Mouse (Mus musculus) limb, embryonic 12.5 days (tissue): ENCODE data around the gene Hist1h3g. TPM values are rescaled to one million over a fixed set of nuclear protein-coding genes. Genes with fewer than 3 reads are reported as not detected.
"Not testable (repeated sequence)": the region's sequence is repeated elsewhere in the genome, so short reads cannot be mapped to it uniquely, and the experiment has no call there.

Experiments used
- ATAC-seq: fragments of 200-750 bp; cut with Nextera tagmentation; 2 replicates; pipeline ENCODE4 v1.8.0; 2017; ENCODE audit warnings: low read depth, moderate TSS enrichment; ENCODE audit not compliant: insufficient number of reproducible peaks, insufficient read depth, low FRiP score, low TSS enrichment
- H3K27ac ChIP-seq: fragments of 300-500 bp; sonication (generic); 2 replicates; pipeline ENCODE4 v1.5.1; 2016; ENCODE audit warnings: mild to moderate bottlenecking, moderate library complexity
- H3K27me3 ChIP-seq: fragments of 300-500 bp; sonication (generic); 2 replicates; pipeline ENCODE4 v1.6.1; 2016; ENCODE audit warnings: mild to moderate bottlenecking, moderate library complexity
- H3K36me3 ChIP-seq: fragments of 300-500 bp; sonication (generic); 2 replicates; pipeline ENCODE4 v1.6.1; 2016; ENCODE audit warnings: mild to moderate bottlenecking, moderate library complexity
- H3K4me1 ChIP-seq: fragments of 300-500 bp; sonication (generic); replicated peaks from 2 replicates; pipeline ENCODE4 v1.6.1; 2016
- H3K4me2 ChIP-seq: fragments of 300-500 bp; sonication (generic); 2 replicates; pipeline ENCODE4 v1.6.1; 2016; ENCODE audit warnings: mild to moderate bottlenecking, moderate library complexity
- H3K4me3 ChIP-seq: fragments of 300-500 bp; sonication (generic); replicated peaks from 2 replicates; pipeline ENCODE4 v1.5.1; 2016; ENCODE audit warnings: mild to moderate bottlenecking
- H3K9ac ChIP-seq: fragments of 300-500 bp; sonication (generic); replicated peaks from 2 replicates; pipeline ENCODE4 v1.6.1; 2016; ENCODE audit warnings: mild to moderate bottlenecking, moderate library complexity
- H3K9me3 ChIP-seq: fragments of 300-500 bp; sonication (generic); 2 replicates; pipeline ENCODE4 v1.6.1; 2016; ENCODE audit warnings: mild to moderate bottlenecking, moderate library complexity
- WGBS: fragments of 180-500 bp; shearing (Covaris S2); methylation state at CpG from one replicate; pipeline ENCODE4 v1.1.7; 2016; 5-methylcytosine and 5-hydroxymethylcytosine counted together
- polyA plus RNA-seq: library from polyadenylated mRNA; unstranded; fragments of >200 nt; fragmentation: Nextera tagmentation; extraction: Ambion mirVana; gene quantifications from 2 replicates; pipeline ENCODE4 v1.2.1, GENCODE M21; 2016

The Hist1h3g gene
- polyA plus RNA-seq, 1 experiment from 2014 or later = 17.3 TPM

DNA sequence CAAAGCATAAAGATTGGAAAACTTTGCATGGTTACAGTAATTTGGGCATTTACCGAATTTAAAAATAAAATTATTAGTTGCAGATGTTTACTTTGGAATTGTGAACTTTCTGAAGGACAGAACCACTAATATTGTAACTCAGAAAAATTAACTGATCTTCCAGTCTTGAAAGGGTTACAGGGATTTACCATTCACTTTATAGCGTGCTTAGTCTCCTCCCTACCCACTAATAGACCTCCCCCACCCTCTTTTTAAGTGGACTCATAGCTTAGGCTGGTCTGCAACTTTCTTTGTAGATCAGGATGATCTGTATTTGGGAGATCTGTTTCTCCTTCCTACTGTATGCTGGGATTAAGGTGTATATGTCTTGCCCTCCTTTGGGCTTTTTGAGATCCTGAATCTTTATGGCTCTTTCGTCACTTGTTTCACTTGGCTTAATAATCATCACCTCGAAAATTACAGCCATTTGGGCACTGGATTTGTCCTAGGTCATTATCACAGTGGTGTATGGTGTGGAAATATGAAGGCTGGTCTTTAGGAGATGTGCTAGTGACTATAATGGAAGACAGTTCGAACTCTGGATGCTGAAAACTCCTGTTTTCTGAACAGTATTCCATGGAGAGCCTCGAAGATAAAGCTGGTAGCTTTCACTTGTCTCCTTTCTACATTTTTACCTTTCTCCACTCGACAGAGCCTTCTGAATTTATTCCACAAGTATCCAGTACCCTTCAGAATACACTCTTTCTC, 1.0 kb downstream of the Hist1h3g start:
- Histone ChIP-seq H3K36me3 (no peaks in the 10 kb centered on the region), H3K4me1 (peaks cover 38% of the 10 kb centered on the region), H3K27me3 (no peaks in the 10 kb centered on the region), H3K9me3 (no peaks in the 10 kb centered on the region), H3K4me3 (peak overlapping the region; percentile 50), H3K9ac (peak overlapping the region; percentile 72), H3K27ac (peak overlapping the region; percentile 98), H3K4me2 (peak overlapping the region; percentile 69)
- no peak for ATAC-seq
- WGBS = 21% methylated on average over 7 of the region's 7 CpGs

GRCm38 (mm10) chr13:23537006-23537710, 1.9 kb downstream of the Hist1h3g start:
- Histone ChIP-seq H3K27ac (peak overlapping the region; percentile 46), H3K4me1 (peaks cover 36% of the 10 kb centered on the region), H3K36me3 (no peaks in the 10 kb centered on the region), H3K27me3 (no peaks in the 10 kb centered on the region), H3K9me3 (no peaks in the 10 kb centered on the region), H3K4me2 (peak overlapping the region; percentile 69), H3K4me3 (peak overlapping the region; percentile 50), H3K9ac (no peak overlapping the region; the same call in 1 of the 2 replicates)
- ATAC-seq = no peak
- WGBS = 86% methylated on average over 3 of the region's 3 CpGs

DNA sequence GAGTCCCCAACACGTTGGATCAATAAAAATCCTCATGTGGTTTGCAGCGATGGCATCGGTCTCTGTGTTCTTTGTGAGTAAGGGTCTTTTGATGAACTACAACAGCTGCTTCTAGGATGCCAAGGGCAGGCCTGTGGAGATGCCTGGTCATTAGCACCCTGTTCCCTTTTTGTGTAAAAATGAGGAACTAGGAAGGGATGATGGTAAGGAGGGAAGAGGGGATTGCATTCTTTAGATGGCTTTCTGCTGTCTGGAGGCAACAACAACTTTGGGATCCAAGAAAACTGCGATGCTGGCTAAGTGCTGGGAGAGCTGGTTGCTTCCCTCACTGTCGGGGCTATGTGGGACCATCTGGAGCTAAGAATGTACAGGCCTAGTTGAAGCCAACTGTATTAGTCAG, 3.0 kb downstream of the Hist1h3g start:
- H3K36me3 ChIP-seq = no peaks in the 10 kb centered on the region
- H3K27ac ChIP-seq = peak overlapping the region; percentile 72
- H3K4me1 ChIP-seq = peaks cover 30% of the 10 kb centered on the region
- H3K4me2 ChIP-seq = peak overlapping the region; percentile 31
- no peaks in the 10 kb centered on the region for H3K9me3 ChIP-seq
- WGBS = 55% methylated on average over 5 of the region's 5 CpGs
- no peaks in the 10 kb centered on the region for H3K27me3 ChIP-seq
- ATAC-seq = no peak
- no peak overlapping the region; the same call in 1 of the 2 replicates for H3K9ac ChIP-seq
- H3K4me3 ChIP-seq = no peak overlapping the region

GRCm38 (mm10) chr13:23539821-23540220, 4.6 kb downstream of the Hist1h3g start:
- not testable (repeated sequence) for H3K4me3 ChIP-seq

GRCm38 (mm10) chr13:23541497-23541896, 6.3 kb downstream of the Hist1h3g start:
- H3K4me3 ChIP-seq = no peak overlapping the region
- WGBS = 79% methylated on average over 3 of the region's 3 CpGs

More at GRCm38 (mm10) chr13:23539821-23540220, 4.6 kb downstream of the Hist1h3g start:
- H3K36me3 ChIP-seq, H3K4me2 ChIP-seq, H3K9me3 ChIP-seq, H3K27me3 ChIP-seq, H3K27ac ChIP-seq, H3K9ac ChIP-seq, ATAC-seq: not testable (repeated sequence)
- H3K4me1 ChIP-seq = peaks cover 25% of the 10 kb centered on the region
- WGBS = 60% methylated on average over 1 of the region's 1 CpGs

GRCm38 (mm10) chr13:23542225-23542980, 7.2 kb downstream of the Hist1h3g start:
- Histone ChIP-seq H3K27ac (peak overlapping the region; percentile 92), H3K4me1 (peaks cover 13% of the 10 kb centered on the region), H3K4me2 (peak overlapping the region; percentile 71), H3K4me3 (peak overlapping the region; percentile 46), H3K9ac (peak overlapping the region; percentile 70)
- WGBS = 8% methylated on average over 3 of the region's 3 CpGs
- H3K9me3 ChIP-seq, ATAC-seq, H3K27me3 ChIP-seq, H3K36me3 ChIP-seq: not testable (repeated sequence)

More at GRCm38 (mm10) chr13:23541497-23541896, 6.3 kb downstream of the Hist1h3g start:
- H3K9me3 ChIP-seq = no peaks in the 10 kb centered on the region
- H3K9ac ChIP-seq = no peak overlapping the region
- H3K4me2 ChIP-seq = peak overlapping the region; percentile 71
- no peak overlapping the region for H3K27ac ChIP-seq
- no peak for ATAC-seq
- H3K4me1 ChIP-seq = peaks cover 21% of the 10 kb centered on the region
- no peaks in the 10 kb centered on the region for H3K27me3 ChIP-seq
- H3K36me3 ChIP-seq = no peaks in the 10 kb centered on the region

GRCm38 (mm10) chr13:23542999-23543607, 7.9 kb downstream of the Hist1h3g start, which contains the start of gene Hist1h2bh:
TSS of gene Hist1h2bh (minus strand) at chr13:23543392.
- H3K4me1 ChIP-seq, H3K27me3 ChIP-seq, H3K9me3 ChIP-seq, H3K36me3 ChIP-seq: not testable (repeated sequence)
- ATAC-seq = peak; percentile 95
- peak within 1 kb of the TSS; percentile 71 for H3K4me2 ChIP-seq
- peak within 1 kb of the TSS; percentile 70 for H3K9ac ChIP-seq
- under 1% methylated on average over 41 of the region's 42 CpGs for WGBS
- peak within 1 kb of the TSS; percentile 46 for H3K4me3 ChIP-seq
- peak within 1 kb of the TSS; percentile 94 for H3K27ac ChIP-seq

DNA sequence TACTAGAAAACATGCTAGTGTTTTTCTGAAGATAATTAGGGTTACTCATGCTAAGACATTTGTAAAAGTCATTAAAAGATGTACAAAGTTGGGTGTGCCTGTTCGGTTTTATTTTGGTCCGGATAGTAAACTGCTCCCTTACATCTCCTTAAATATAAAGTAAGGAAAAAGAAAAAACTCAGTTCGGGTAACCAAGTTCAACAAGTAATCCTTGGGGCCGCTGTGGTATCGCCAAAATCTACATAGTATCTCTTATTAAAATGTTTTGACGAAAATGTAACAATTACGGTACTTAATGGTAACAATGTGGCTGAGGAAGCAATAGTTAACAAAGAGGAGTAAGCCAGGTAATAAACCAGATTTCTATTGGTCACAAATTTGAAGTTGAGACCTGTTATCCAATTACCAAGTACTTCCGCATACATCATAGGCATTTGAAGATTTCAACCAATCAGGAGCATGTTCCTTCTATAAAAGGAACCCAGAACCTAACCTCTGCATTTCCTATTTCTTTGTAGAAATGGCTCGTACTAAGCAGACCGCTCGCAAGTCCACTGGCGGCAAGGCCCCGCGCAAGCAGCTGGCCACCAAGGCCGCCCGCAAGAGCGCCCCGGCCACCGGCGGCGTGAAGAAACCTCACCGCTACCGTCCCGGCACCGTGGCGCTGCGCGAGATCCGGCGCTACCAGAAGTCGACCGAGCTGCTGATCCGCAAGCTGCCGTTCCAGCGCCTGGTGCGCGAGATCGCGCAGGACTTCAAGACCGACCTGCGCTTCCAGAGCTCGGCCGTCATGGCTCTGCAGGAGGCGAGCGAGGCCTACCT, 9.0 kb downstream of the Hist1h3g start, which contains the start of gene Hist1h3f:
Gene Hist1h3f, plus strand, starts transcription at position 88 of the 822 bp plus-strand sequence.
- Histone ChIP-seq H3K4me1 (0 out of 2 replicates have a peak, but pooled peaks cover 5% of the 10 kb centered on the region), H3K4me2 (peak within 1 kb of the TSS; percentile 71), H3K9ac (peak within 1 kb of the TSS; percentile 70), H3K9me3 (no peaks in the 10 kb centered on the region), H3K27ac (peak within 1 kb of the TSS; percentile 94), H3K36me3 (no peaks in the 10 kb centered on the region), H3K27me3 (no peaks in the 10 kb centered on the region), H3K4me3 (peak within 1 kb of the TSS; percentile 46)
- peak; percentile 88 for ATAC-seq
- under 1% methylated on average over 33 of the region's 45 CpGs for WGBS

DNA sequence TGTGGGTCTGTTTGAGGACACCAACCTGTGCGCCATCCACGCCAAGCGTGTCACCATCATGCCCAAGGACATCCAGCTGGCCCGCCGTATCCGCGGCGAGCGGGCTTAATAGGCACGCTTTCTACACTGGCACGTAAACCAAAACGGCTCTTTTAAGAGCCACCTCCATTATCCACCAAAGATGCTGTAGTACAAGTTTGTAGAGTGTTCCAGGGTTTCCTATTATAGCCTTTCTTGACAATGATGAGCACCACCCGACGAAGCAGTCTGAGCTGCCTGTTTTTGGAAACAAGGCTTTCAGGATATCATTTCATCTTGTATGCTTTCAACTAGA, 9.5 kb downstream of the Hist1h3g start:
- Histone ChIP-seq H3K9ac (peak overlapping the region; percentile 65), H3K4me2 (peak overlapping the region; percentile 71), H3K27ac (peak overlapping the region; percentile 94), H3K4me3 (peak overlapping the region; percentile 45)
- not testable (repeated sequence) for H3K36me3 ChIP-seq, H3K27me3 ChIP-seq, ATAC-seq, H3K9me3 ChIP-seq, H3K4me1 ChIP-seq
- 0% methylated on average over 11 of the region's 14 CpGs for WGBS

DNA sequence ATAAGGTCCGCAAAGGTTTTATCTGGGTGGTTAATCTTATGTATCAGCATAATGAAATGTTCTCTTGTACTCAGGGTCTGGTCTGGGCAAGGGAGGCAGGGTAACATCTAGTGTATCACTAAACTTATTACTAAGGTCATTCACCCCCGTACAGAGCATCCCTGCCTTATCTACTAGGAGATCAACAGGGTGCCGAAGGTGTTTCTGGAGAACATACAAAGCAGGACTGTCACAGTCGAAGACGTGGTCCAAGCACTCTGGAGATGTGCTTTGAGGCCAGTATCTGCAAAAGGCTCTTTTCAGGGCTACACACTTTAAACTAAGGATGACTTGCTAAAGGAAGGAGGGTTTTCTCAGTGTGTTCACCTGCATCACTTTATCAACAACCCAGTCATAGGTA, 11.5 kb downstream of the Hist1h3g start:
- H3K4me2 ChIP-seq = no peak overlapping the region
- H3K36me3 ChIP-seq = no peaks in the 10 kb centered on the region
- no peak for ATAC-seq
- H3K9me3 ChIP-seq = no peaks in the 10 kb centered on the region
- no peak overlapping the region for H3K9ac ChIP-seq
- peak overlapping the region; percentile 73 for H3K27ac ChIP-seq
- 81% methylated on average over 5 of the region's 5 CpGs for WGBS
- no peak overlapping the region for H3K4me3 ChIP-seq
- H3K27me3 ChIP-seq = no peaks in the 10 kb centered on the region
- H3K4me1 ChIP-seq = peaks cover 10% of the 10 kb centered on the region; the same call in 1 of the 2 replicates
